9 mouse cellular contexts compared by ENCODE assay signal in the genomic region with DNA sequence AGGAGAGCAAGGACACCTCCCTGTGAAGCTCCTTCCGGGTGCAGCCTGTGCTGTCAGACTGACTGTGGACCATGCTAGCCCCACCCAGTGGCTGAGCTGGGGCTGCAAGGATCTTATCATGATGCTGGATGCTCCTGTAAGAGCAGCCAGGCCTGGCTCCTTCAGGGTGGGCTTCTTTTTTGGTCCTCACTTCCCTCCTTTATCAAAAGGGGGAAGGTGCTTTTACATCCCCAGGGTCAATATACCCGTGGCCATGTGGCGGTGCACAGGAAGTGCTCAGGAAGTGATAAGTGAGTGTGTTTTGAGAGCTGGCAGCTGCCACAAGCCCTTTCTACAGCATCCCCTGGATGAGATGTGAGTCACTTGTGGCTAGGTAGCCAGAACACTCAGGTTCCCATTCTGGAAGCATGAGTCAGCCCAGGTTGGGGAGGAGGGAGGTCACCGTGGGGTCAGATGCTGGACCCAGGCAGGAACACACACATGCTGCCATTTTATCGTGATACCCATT. TPM values are rescaled to one million over a fixed set of nuclear protein-coding genes. Genes with fewer than 3 reads are reported as not detected.
DNase-seq lines count a peak whose midpoint lies in the region; ATAC-seq lines count a peak whose summit lies in the region.
"Had no signal": no experiment of that assay in that cellular context is flagged by ENCODE, and none has a peak within 500 bp of the region (broad histone marks: within the 10 kb centered on the region; RNA-seq: fewer than 3 reads in every experiment).

No protein-coding gene starts in this region.

- peaks cover 7% of the 10 kb centered on the region; the same call in 1 of the 2 replicates for H3K4me1 ChIP-seq in liver, embryonic 12.5 days

- 7% methylated on average over 5 of the region's 5 CpGs for WGBS in liver, embryonic 12.5 days (ENCODE audit: insufficient replicate concordance)

- DNase-seq in liver (peak; percentile 35), MEL-GATA-1-ER (ENCODE audit: extremely low read depth, low read depth) (peak; percentile 59)
- DNase-seq in naive thymus-derived CD4-positive, alpha-beta T cell, adult 2 months (ENCODE audit: low read depth) = peak; percentile 30
- no peak for DNase-seq in layer of hippocampus, adult 11-12 months (ENCODE audit: low spot score)
- no peak for DNase-seq in gastrocnemius, postnatal 10 days
- no peak for DNase-seq in layer of hippocampus, postnatal 25 days (ENCODE audit: extremely low spot score in 1 of 2, low spot score in 1 of 2)

- no peak overlapping the region for H3K4me2 ChIP-seq in liver, embryonic 12.5 days

- no peak overlapping the region for H3K4me3 ChIP-seq in liver, embryonic 12.5 days

- no peak overlapping the region for H3K9ac ChIP-seq in liver, embryonic 12.5 days

- no peaks in the 10 kb centered on the region for H3K36me3 ChIP-seq in liver, embryonic 12.5 days

- no peak overlapping the region for H3K27ac ChIP-seq in liver, embryonic 12.5 days

- no peaks in the 10 kb centered on the region for H3K9me3 ChIP-seq in liver, embryonic 12.5 days (replicated peaks)

- H3K27me3 ChIP-seq in liver, embryonic 12.5 days (replicated peaks) = peaks cover 5% of the 10 kb centered on the region; the same call in 1 of the 2 replicates

- ATAC-seq in liver, embryonic 12.5 days = no peak; the same call in 1 of the 2 replicates
- ATAC-seq in hematopoietic stem cell, adult 5-6 weeks (replicated peaks in 1 of 2; ENCODE audit: insufficient read depth in 1 of 2, low FRiP score in 2 of 2, low TSS enrichment in 1 of 2, low read depth in 1 of 2, poor library complexity in 2 of 2, severe bottlenecking in 2 of 2) = peak; percentile 70 to 86

RNA-seq across cellular contexts. Expression of gene Krt80, which starts 18.1 kb away (rescaled TPM):
- polyA plus RNA-seq in liver, embryonic 12.5 days (2016; fragmentation: Nextera tagmentation; extraction: Ambion mirVana) = 0.11 and 0.16 TPM in 2 replicates
- 2.8 TPM in 2 replicates for total RNA-seq in hematopoietic stem cell, adult 5-6 weeks (2017)
- total RNA-seq in gastrocnemius, postnatal 10 days (2021) = 1 to 10 TPM in 1 of 2 experiments, under 1 TPM in 1; 0.66 to 1.4 TPM
- total RNA-seq in layer of hippocampus, postnatal 25 days (2021) = under 1 TPM; 0.21 to 0.22 TPM

RNA-seq across cellular contexts. Expression of gene Krt7, which starts 22.8 kb away (rescaled TPM):
- polyA plus RNA-seq in liver, embryonic 12.5 days (2016; fragmentation: Nextera tagmentation; extraction: Ambion mirVana) = 6.0 and 6.1 TPM in 2 replicates
- total RNA-seq in hematopoietic stem cell, adult 5-6 weeks (2017) = 11.5 and 13.9 TPM in 2 replicates
- total RNA-seq in gastrocnemius, postnatal 10 days (2021) = under 1 TPM in 1 of 2 experiments, not detected in 1; 0.45 TPM
- not detected for total RNA-seq in layer of hippocampus, postnatal 25 days (2021)

RNA-seq across cellular contexts. Expression of gene Krt87, which starts 50.5 kb away (rescaled TPM):
- polyA plus RNA-seq in liver, embryonic 12.5 days (2016; fragmentation: Nextera tagmentation; extraction: Ambion mirVana) = not detected in 2 replicates
- total RNA-seq in hematopoietic stem cell, adult 5-6 weeks (2017) = 0.44 TPM in 1 of 2 replicates, not detected in the other
- total RNA-seq in gastrocnemius, postnatal 10 days (2021) = under 1 TPM; 0.11 to 0.12 TPM
- under 1 TPM; 0.42 to 0.71 TPM for total RNA-seq in layer of hippocampus, postnatal 25 days (2021)
- polyA plus RNA-seq: testis, adult 2 months had no signal

RNA-seq across cellular contexts. Expression of gene Krt88, which starts 59.5 kb away (rescaled TPM):
- not detected in 2 replicates for polyA plus RNA-seq in liver, embryonic 12.5 days (2016; fragmentation: Nextera tagmentation; extraction: Ambion mirVana)
- total RNA-seq in hematopoietic stem cell, adult 5-6 weeks (2017) = not detected in 2 replicates
- not detected for total RNA-seq in gastrocnemius, postnatal 10 days (2021)
- total RNA-seq in layer of hippocampus, postnatal 25 days (2021) = not detected

Comparison
In these comparisons a context has a peak if more than half of its experiments do, and no peak if none do; other contexts are left out.
1. DNase-seq: peak in liver (single experiment), MEL-GATA-1-ER (single experiment) and naive thymus-derived CD4-positive, alpha-beta T cell, adult 2 months (single experiment); none in layer of hippocampus, adult 11-12 months (single experiment), gastrocnemius, postnatal 10 days (single experiment) and layer of hippocampus, postnatal 25 days (0 of 2).